Mouse (Mus musculus): ENCODE data around the gene Nat9.

Nat9 gene

DNA sequence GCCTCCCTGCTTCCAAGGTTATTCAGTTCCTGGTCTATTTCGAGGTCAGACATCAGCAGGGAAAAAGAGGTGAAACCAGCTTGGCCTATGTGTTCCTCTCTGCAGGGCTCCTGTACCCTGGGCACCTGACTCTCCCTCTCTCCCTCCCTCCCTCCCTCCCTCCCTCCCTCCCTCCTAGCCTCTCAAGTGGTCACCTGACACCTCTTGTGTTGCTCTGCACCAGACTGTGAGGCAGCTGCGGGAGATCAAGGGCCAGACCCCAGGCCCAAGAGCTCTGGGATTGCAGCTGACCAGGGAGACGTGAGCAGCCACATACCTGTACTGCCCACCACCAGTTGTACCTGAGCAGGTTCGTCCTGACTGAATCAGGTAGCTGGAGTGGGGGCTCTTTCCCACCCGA, 27.5 kb upstream of the Nat9 start:
- DNase-seq (ENCODE audit: low spot score in 2 of 2) = no peak

DNA sequence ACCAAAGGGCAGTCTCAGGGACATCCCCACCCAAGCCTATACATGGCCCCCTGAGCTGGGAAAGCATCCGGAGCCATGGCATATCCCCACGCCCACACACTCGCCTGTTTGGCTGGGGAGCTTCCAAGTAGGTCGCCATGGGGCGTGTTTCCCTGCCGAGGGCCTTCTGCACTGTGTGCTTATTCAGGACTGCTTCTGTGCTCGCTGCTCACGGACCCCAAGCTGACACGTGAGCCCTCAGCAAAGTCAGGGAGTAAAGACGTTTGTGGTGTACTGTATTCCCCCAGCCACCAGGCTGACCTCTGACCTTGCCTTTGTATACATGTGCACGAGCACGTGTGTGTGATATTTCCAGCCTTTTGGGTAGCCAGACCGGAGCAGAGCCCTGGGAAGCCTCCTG, 24.5 kb upstream of the Nat9 start:
- DNase-seq (ENCODE audit: low spot score in 2 of 2) = no peak

DNA sequence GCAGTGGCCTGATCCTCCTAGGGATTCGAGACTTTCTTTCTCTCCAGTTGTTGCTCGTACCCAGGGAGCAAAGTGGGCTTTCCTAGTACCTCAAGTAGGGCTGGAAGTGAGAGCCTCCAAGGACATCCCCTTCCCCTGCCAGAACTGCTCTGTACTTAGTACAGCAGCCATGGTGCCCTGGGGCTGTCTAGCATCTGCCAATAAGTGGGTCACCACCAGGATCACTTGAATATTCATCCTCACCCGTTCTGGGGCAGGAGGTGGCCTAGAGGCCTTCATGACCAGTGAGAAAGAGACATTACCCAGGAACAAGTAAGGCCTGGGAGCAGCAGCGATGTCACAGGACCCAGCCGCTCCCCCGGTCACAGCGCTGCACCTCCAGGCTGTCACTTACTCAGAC, 22.3 kb upstream of the Nat9 start:
- no peak for DNase-seq (ENCODE audit: low spot score in 2 of 2)

DNA sequence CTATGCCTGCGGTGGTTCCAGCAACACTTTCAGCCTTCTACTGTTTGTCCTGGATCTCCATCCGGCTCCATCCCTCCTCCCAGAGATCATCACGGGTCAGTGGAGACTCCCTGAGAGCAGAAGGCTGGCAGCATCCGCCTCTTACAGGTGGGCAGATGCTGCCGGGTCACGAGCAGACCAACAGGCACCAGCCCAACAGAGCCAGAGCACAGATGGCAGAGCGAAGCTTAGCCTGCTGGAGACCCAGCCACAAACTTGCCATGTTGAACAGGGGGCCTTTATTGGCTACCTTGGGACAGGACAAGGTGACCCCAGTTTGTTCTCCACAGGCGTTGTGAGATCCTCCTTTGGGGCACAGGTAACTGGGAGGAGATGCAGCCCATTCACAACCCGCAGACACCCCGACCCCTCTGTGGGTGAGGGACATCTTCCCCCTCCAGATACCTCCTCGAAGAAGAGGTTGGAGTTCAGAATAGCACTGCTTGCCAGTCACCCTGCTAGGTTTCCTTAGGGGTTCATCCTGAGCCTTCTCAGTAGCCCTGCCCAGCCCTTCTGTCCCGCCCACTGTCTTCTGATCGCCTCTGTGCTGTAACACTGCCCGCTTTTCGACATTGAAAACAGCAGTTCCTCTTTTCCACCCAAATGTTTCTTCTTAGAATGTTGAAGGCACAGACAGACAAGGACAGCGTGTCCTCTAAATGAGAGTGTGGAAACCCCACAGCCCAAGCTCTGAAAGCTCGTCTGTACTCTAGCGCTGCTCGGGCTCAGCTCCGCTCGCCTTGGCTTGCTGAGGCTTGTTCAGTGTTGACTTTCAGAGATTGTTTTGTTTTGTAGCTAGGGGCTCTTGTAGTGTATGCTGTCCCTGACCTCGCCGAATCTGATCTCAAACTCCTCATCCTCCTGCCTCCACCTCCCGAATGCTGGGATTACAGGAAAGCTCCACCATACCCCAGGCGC, 21.4 kb upstream of the Nat9 start:
- no peak for DNase-seq (ENCODE audit: low spot score in 2 of 2)

DNA sequence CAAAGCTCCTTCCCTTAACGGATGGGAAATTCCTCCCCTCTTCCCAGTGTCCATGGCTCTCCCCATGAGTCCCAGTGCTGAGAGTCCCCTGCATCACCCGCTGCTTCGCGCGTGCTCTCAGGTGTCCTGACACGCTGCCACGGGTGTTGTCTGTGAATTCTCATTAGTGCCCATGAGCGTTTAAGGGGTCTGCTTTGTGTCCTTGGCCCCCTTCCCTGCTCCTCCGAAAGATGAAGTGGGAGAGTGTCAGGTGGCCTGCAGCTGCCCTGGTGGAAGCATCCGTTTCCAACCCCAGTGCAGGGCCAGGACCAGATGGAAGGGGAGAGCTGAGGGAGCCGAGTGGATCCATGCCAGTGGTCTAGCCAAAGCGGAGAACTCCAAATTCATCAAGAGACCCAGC, 20.5 kb upstream of the Nat9 start:
- no peak for DNase-seq (ENCODE audit: low spot score in 2 of 2)

DNA sequence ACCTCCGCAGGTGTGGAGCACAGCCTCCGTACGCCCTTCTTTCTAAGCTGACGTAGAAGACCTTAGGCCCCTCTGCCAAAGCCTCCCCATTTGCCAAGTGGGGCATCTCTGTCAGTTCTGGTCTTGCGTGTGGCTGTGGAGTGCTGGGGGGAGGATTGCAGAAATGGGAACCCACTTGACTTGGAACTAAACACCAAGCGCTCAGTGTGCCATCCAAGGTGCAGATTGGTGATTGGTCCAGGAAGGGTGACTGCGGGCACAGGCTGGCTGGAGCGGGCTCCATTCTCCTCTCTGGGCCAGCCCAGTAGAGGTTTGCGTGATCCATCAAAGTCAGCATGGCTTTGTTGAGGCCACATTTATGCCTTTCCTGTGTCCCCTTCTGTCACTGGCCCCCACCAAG, 15.1 kb upstream of the Nat9 start:
- DNase-seq (ENCODE audit: low spot score in 2 of 2) = no peak

DNA sequence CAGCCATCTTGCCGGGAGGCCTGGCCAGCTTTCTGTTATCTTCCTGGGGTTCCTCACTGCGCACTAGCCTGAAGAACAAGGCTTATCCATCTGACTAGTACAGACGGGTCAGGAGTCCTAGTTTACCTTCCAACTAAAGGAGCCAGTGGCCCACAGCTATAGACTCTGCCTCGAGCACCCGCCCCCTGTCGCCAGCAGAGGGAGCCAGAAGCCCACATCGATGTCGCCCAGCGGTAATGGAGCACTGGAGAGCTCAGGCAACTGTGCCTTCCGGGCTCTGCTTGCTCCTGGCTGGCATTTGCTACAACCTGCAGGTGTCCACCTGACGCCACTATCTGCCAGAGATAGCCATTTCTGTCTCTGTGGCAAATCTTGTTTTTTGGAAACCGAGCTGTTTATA, 14.7 kb upstream of the Nat9 start:
- peak; percentile 49 to 77 for DNase-seq (ENCODE audit: low spot score in 2 of 2)

DNA sequence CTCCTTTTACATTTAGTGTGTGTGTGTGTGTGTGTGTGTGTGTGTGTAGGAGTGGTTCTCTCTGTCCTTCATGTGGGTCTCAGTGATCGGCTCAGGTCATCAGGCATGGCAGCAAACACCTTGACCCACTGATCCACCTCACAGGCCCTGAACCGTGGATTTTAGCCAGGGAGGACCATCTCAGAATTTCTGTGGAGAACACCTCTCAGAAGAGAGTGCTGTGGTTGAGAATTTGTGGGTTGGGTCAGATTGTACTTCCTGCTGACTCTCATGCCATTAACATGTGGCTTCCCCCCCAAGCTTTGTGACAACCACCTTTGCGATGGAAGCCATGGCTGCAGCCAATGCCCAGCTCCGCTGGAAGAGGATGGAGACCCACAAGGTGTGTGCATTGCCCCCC, 12.9 kb upstream of the Nat9 start:
- DNase-seq (ENCODE audit: low spot score in 2 of 2) = no peak

DNA sequence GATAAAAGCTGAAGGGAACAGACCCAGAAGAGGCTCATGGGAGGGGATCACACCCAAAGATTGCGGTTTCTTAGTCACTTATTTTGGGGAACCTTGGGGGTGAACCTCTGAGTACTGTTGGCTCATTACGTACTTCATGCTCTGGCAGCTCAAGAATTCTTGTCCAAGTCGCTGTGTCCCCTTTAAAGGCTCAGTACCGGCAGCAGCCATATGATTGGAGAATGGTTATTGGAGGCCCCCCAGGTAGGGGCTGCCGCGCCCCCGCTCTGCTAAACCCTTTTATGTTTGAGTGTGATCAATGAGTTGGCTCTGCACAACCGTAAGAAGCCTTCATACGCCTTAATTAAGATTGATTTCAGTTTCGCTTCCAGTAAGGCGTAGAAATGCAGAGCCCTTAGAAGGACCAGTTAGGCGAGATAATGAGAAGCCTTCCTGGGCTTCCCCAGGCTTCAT, 11.3 kb upstream of the Nat9 start:
- DNase-seq (ENCODE audit: low spot score in 2 of 2) = no peak

DNA sequence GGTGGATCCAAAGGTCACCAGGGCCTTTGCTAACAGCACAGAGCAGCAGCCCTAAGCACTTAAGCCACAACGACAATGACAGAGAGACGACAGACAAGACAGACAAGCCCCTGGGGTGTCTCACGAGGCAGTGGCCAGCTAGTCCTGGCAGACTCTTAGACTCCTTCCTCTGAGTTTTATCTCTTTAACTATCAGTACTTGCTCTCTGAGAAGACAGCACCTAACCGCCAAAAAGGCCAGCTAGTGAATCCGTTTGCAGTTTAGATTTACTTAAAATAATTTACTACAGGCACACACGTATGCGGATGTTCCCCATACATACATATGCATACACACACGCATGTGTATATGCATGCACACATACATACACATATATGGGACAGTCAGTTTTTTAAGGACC, 9.9 kb upstream of the Nat9 start:
- no peak for DNase-seq (ENCODE audit: low spot score in 2 of 2)

DNA sequence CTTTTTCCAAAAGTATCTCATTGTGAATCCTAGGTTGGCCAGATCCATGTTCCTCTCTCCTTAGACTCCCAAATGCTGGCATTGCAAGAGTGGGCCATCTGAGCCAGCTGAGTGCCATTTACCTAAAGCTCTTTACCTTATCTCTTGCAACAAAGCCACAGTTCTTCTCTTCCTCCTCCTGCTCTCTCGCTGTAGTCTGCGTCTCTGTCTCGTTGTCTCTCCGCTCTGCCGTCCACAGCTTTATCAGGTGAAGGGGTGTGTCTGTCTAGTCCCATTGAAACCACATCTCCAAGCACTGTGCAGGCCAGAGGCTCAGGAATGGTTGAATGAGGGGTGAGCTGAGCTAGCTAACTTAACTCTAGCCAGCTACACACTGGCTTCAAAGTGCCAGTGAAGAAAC, 8.3 kb upstream of the Nat9 start:
- DNase-seq (ENCODE audit: low spot score in 2 of 2) = no peak

DNA sequence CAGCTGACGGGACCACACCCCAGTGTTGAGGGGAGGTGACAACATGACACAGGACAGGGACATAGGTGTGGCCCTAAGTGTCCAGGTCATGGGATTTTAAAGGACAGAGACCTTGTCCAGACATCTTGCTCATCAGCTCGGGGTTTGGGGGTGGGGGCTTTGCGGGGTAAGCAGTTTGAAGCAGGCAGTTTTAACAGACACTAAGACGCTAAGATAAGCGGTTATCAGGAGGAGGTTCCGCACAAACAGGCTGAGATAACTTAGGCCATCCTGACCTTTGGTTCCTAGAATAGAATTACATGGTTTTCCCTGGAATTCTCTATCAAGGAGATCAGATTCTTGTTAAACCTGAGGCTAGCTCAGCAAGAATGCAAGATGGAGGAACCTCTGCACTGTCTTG, 7.0 kb upstream of the Nat9 start:
- no peak for DNase-seq (ENCODE audit: low spot score in 2 of 2)

DNA sequence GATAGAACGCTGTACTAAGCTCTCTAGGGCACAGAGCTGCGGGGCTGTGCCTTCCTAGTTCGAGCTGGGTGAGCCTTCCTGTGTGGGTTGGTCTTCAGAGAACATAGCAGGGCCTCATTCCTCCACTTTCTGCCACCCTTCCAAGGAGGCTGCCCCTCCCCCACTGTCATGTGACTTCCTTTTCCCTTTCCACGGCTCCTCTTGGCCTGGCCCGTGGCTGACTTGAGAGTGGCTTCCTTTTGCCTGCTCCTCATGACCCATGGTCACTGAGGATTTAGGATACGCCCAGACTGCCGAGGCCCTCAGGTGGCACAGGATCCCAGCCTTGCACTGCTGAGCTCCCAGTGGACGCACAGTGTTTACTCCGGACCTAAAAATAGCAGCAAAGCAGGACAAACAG, 4.5 kb upstream of the Nat9 start:
- DNase-seq (ENCODE audit: low spot score in 2 of 2) = peak in 1 of 2 experiments; percentile 53

DNA sequence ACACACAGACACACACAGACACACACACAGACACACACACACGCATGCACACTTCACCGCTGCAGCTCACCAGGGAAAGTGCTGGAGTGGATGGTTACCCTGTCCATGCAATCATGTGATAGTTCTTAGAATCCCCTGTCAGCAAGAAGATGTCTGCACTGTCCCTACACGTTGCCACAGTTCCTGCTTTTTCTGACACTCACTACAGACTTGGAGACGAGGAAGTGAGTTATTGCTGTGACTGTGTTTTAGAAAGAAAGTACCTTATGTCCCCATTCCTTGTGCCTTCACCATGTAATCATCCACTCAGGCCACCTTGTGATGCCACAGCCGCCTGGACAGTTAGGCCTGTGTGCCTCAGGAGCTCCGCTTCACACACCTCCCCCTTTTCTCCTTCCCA, 1.6 kb upstream of the Nat9 start:
- DNase-seq (ENCODE audit: low spot score in 2 of 2) = no peak

DNA sequence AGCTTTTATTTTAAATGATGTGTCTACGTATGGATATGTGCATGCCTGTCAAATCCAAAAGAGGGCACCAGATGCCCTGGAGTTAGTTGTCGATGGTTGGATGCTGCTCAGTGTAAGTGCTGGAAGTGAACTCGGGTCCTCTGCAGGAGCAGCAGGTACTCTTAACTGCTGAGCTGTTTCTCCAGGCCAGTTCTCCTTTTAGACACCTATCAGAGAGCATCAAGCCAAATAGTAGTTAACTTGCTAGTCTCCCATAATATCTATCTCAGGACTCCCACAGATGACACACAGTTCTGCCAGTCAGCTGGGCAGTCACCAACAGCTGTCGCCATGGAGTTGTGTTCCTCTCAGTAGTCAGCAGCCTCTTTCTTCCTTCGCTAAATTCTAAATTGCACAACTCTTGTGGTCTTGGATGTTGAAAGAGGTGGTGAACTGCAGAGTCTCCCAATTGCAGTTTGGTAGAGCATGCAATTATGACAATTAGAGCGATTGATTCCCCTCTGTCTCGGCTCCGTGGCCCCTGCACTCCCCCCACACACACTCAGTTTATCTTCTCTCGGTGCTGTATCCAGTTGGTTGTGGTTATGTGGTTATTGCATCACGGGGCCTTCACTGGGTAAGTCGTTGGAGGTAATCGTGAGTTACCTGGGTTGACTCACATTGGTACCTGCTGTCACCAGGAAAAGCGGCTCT, 1.0 kb upstream of the Nat9 start:
- no peak for DNase-seq (ENCODE audit: low spot score in 2 of 2)

DNA sequence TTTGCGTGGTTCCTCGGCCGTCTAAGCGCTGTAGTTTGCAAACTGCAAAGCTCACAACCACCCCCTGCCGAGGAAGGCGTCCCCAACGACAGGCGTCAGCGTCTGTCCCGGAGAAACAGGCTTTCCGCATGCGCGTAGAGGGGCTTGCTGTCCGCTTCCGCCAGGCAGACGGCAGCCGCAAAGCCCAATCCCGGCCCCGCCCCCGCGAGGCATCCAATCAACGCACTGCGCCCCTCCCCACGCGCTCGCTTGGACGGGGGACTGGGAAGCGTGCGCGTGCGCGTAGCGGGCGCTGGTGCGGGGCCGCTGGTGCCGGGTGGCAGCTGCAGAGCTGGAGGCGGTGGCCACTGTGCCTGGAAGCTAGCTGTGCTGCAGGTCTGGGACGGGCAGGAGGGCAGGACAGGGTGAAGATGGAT, 427 bp downstream of the Nat9 start, which contains the start of gene Tmem104:
Gene Tmem104 (plus strand): TSS at position 264 of the 416 bp plus-strand sequence.
- peak; percentile 98 to 100 for DNase-seq (ENCODE audit: low spot score in 2 of 2)

DNA sequence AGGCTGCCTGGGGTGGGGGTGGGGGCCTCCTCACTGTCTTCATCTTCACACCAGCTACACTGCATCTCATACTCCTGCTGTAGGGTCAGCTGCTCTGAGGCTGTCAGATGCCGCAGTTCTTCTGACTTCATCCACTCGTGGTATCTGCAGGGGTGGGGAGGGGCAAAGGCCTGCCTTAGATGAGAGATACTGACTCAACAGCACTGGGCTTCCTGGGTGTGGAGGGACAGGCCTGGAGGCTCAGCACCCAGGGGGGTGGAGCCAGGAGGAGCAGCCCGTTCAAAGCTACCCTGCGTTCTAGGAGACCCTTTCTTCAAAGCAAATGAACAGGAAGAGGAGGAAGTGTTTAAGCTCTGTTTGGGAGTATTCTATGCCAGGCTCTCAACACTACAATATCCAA, 2.7 kb downstream of the Nat9 start:
- DNase-seq (ENCODE audit: low spot score in 2 of 2) = no peak

DNA sequence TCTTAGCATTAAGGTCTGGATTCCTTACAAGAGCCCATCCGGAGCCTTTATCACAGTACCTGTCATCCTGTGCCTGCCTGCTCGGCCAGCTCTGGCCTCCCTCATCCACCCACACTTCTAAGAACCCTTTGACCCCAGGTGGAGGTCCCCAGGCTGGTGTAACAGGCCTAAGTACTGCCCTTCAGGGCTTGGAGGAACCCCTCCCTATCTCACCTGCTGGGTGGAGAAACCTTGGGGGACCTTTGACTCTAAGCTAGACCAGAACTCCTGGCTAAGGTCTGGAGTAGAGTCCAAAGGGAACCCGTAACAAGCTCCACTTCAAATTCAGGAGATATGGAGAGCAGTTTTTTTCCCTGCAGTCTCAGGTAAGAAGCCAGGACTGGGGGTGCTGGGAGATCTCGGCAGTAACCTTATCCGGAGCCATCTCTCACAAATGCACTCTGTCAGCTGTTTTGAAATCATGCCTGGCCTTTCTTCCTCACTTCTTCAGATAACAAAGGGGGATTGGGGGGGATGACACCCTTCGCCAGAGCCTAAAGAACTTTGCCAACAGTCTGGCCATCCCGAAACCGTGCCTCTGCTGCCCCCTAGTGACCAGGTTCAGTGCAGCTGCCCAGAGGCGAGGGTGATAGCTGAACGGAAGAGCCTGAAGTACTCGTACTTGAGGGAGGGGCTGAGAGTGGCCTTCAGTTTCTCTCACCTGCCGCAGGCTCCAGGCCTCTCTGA, 5.6 kb downstream of the Nat9 start:
- DNase-seq (ENCODE audit: low spot score in 2 of 2) = peak in 1 of 2 experiments; percentile 73

DNA sequence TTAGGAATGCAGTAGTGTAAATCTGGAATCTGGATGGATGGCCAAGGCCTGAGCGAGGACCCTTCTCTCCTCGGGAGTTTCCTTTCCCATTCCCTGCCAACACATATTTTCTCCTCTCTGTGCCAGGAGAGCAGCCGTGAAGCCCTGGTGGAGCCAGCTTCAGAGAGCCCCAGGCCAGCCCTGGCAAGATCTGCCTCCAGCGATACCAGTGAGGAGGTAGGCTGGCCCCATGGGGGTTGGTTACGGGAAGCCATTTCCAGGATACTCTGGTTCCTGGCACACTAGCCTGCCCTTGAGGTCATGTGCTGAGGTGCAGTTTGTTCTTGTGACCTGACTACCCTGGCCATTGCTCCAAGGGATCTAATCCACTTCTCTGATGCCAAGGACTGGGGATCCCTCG, 7.8 kb downstream of the Nat9 start:
- no peak for DNase-seq (ENCODE audit: low spot score in 2 of 2)

DNA sequence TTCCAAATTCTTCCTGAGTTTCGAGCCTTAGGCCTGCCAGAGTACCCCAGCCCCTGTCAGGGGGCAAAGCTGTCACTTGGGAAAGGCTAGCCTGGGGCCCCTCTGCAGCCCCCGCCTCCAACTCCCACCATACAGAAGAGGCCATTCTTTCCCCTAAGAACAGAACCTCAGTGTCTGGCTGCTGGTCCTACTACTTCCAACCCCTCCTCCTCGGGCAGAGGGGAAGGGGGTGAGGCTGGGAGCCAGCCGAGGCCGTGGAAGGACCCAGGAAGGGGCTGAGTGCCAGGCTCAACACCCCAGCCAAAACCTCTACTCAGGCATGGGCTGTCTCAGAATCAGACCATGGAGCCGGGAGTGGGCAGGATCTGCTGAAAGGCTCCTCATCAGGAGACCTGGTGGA, 8.5 kb downstream of the Nat9 start:
- DNase-seq (ENCODE audit: low spot score in 2 of 2) = peak in 1 of 2 experiments; percentile 56

DNA sequence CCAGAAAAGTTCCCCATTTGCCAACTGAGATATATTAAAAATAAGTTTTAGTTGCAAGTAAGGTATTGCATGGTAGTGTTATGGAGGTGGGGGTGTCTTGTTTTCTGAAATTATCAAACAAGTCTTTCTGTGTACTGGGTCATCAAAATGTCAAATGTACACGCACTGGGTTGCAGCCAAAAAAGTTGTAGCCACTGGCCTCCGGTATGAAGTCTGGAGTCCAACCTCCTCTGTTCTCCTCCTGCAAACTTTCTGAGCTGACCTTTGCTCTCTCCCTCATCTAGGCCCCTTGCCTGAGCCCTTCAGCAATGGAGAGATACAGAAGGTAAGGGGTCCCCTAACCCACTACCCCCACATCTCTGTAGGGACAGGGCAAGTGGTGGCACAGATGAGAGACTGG, 8.9 kb downstream of the Nat9 start:
- DNase-seq (ENCODE audit: low spot score in 2 of 2) = no peak

DNA sequence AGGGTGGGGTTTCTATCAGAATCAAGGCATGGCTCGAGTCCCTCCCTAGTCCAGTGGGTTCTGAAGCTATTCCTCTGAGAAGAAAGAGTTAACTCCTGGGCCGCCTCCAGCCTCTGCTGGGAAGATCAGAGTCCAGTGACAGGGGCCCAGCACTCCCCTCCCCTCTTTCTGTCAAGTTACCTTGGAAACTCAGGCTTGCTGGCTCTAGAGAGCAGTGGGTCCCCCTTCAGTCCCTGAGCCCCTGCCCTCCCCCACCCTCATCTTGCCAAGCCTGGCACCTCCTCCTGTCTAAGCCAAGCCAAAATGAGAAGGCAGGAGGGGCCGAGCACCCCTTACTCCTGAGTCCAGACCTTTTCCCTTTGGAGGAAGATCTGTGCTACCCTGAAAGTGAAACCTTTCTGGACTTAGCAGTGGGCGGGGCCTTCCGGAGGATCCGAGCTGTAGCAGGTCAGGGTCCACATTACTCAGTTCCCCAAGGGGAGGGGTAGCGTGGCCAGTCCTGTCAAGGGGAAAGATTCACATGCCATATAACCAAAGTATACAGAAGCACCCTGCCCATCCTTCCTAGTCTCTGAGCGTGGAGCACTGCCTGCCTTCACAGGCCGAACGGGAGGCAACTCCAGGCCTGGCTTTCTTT, 10.0 kb downstream of the Nat9 start:
- DNase-seq (ENCODE audit: low spot score in 2 of 2) = no peak
